Comparison of ENCODE assay signal across 36 mouse cellular contexts in the genomic region with DNA sequence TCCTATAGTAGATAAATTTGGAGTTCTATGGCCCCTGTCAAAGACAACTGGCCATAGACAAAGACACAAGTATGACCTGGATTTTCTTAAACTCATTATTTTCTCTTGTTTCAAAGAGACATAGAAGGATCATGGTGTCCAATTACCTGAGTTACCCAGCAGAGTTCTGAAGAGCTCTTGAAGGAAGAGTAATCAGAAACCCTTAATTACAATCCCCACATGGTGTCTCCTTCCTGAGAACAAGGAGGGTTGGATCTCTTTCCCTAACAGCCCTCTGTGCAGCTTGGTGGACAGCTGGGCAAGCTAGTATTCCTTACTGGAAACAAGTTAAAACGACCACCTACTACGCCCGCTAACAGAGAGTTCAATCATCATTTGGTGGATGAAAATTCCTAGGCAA. TPM values are rescaled to one million over a fixed set of nuclear protein-coding genes. Genes with fewer than 3 reads are reported as not detected.
"Had no signal": no experiment of that assay in that cellular context is flagged by ENCODE, and none has a peak within 500 bp of the region (broad histone marks: within the 10 kb centered on the region; RNA-seq: fewer than 3 reads in every experiment).

No protein-coding gene starts in this region.

- H3K9me3 ChIP-seq: heart, embryonic 13.5 days; heart, embryonic 15.5 days; hindbrain, embryonic 13.5 days; hindbrain, embryonic 15.5 days; limb, embryonic 10.5 days; limb, embryonic 12.5 days; liver, embryonic 13.5 days; liver, embryonic 15.5 days had no signal

- H3K9ac ChIP-seq: heart, embryonic 13.5 days; heart, embryonic 15.5 days; hindbrain, embryonic 13.5 days; hindbrain, embryonic 15.5 days; limb, embryonic 12.5 days; liver, embryonic 13.5 days; liver, embryonic 15.5 days had no signal

- H3K4me2 ChIP-seq: heart, embryonic 11.5 days; heart, embryonic 13.5 days; heart, embryonic 15.5 days; hindbrain, embryonic 13.5 days; hindbrain, embryonic 15.5 days; limb, embryonic 12.5 days; liver, embryonic 11.5 days; liver, embryonic 13.5 days; liver, embryonic 15.5 days had no signal

- H3K36me3 ChIP-seq: heart, embryonic 13.5 days; heart, embryonic 15.5 days; hindbrain, embryonic 13.5 days; hindbrain, embryonic 15.5 days; limb, embryonic 10.5 days; limb, embryonic 12.5 days; liver, embryonic 13.5 days; liver, embryonic 15.5 days had no signal

- H3K27ac ChIP-seq: heart, adult 2 months; heart, embryonic 13.5 days; heart, embryonic 15.5 days; hindbrain, embryonic 13.5 days; hindbrain, embryonic 15.5 days; hindbrain, postnatal 0 days; left cerebral cortex, adult 2 months; limb, embryonic 10.5 days; limb, embryonic 12.5 days; liver, embryonic 13.5 days; liver, embryonic 15.5 days had no signal

- H3K4me3 ChIP-seq: heart, adult 2 months; heart, embryonic 13.5 days; heart, embryonic 15.5 days; hindbrain, embryonic 13.5 days; hindbrain, embryonic 15.5 days; layer of hippocampus, adult 2 months; left cerebral cortex, adult 2 months; limb, embryonic 10.5 days; limb, embryonic 12.5 days; liver, embryonic 13.5 days; liver, embryonic 15.5 days had no signal

- H3K4me1 ChIP-seq: liver, embryonic 13.5 days; liver, embryonic 15.5 days had no signal

- DNase-seq: gastrocnemius, postnatal 14 days; gastrocnemius, postnatal 36 days; heart, adult 11 months; heart, adult 2 months; heart, postnatal 36 days; kidney, adult 11 months; kidney, adult 8-10 months; kidney, postnatal 14 days; kidney, postnatal 36 days; liver; liver, embryonic 13.5 days had no signal

- ATAC-seq: hindbrain, postnatal 0 days; intestine, embryonic 16.5 days had no signal

RNA-seq across cellular contexts. Expression of a gene that starts 43.5 kb away (rescaled TPM):
- total RNA-seq: gastrocnemius, adult 18-20 months; gastrocnemius, adult 8-10 months; gastrocnemius, postnatal 14 days; gastrocnemius, postnatal 36 days; heart, adult 2 months; heart, postnatal 14 days; heart, postnatal 36 days; hematopoietic stem cell, adult 5-6 weeks; hindbrain, postnatal 0 days; layer of hippocampus, adult 2 months; layer of hippocampus, postnatal 10 days; layer of hippocampus, postnatal 25 days; left cerebral cortex, postnatal 36 days had no signal
- polyA plus RNA-seq: heart, adult 2 months; heart, embryonic 11.5 days; heart, embryonic 13.5 days; heart, embryonic 15.5 days; heart, postnatal 0 days; hindbrain, embryonic 11.5 days; hindbrain, embryonic 13.5 days; hindbrain, embryonic 15.5 days; hindbrain, postnatal 0 days; intestine, embryonic 14.5 days; intestine, embryonic 16.5 days; kidney, embryonic 14.5 days; large intestine, adult 2 months; liver, embryonic 11.5 days; liver, embryonic 13.5 days; liver, embryonic 15.5 days had no signal

RNA-seq across cellular contexts. Expression of a gene that starts 52.1 kb away (rescaled TPM):
- total RNA-seq: hematopoietic stem cell, adult 5-6 weeks had no signal
- polyA plus RNA-seq: intestine, embryonic 16.5 days; limb, embryonic 10.5 days; limb, embryonic 12.5 days; liver, embryonic 13.5 days; liver, embryonic 15.5 days had no signal
